Mouse (Mus musculus): ENCODE results near the gene Cd300ld3. TPM values are rescaled to one million over a fixed set of nuclear protein-coding genes. Genes with fewer than 3 reads are reported as not detected.

Gene Cd300ld3
- total RNA-seq (2021), result 1 to 10 TPM in 1 of 2 experiments, not detected in 1; 1.8 TPM
- long read RNA-seq, result 0 reads

GRCm38 (mm10) chr11:115048259-115048658 is at the start of gene Cd300ld3:
Gene Cd300ld3, minus strand, starts transcription at chr11:115048409.
- no peak for DNase-seq (ENCODE audit: low spot score in 2 of 2)

- DNase-seq (ENCODE audit: low spot score in 2 of 2), result no peak
Measured at GRCm38 (mm10) chr11:115092140-115092539, 43.9 kb upstream of the Cd300ld3 start.

- no peak for DNase-seq (ENCODE audit: low spot score in 2 of 2)
Measured at GRCm38 (mm10) chr11:115091362-115091901, 43.2 kb upstream of the Cd300ld3 start, which contains the start of gene Rab37. Gene Rab37, plus strand, starts transcription at chr11:115091431.

DNA sequence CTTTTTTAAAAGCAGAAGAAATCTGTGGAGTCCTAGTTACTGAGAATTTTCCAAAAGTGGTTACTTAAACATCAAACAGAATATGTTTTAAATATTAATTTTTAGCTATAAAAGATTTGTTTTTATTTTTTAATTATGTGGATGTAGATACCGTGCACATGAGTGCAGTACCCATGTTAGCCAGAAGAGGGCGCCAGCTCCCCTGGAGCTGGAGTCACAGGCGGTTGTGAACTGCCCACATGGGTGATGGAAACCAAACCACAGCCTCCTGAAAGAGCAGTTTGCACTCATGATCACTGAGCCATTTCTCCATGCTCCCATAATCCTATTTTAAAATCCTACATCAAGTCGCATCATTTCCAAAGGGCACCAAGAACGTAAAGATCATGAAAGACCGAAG is 41.6 kb upstream of the Cd300ld3 start:
- no peak for DNase-seq (ENCODE audit: low spot score in 2 of 2)

DNA sequence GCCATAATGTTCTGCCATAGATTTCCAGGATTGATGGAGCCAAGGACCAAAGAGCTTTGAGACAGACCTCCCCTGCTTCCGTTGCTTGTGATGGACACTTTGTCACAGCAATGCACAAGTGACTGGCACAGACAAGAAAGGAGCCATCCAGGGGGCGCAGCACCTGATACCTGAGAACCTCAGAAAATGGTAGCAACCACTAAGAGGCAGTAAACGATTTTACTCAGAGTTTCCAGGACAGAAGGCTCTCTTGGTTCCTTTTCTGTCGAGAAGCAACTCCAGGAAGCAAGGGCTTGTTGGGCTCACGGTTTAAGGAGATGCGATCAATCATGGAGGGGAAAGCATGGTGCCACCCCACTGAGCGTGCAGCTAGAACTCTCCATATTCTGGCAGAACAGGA is 38.0 kb upstream of the Cd300ld3 start:
- DNase-seq (ENCODE audit: low spot score in 2 of 2), result no peak

GRCm38 (mm10) chr11:115085064-115085463 is 36.9 kb upstream of the Cd300ld3 start:
- no peak for DNase-seq (ENCODE audit: low spot score in 2 of 2)

- DNase-seq (ENCODE audit: low spot score in 2 of 2), result no peak
Measured at GRCm38 (mm10) chr11:115084595-115084994, 36.4 kb upstream of the Cd300ld3 start.

DNA sequence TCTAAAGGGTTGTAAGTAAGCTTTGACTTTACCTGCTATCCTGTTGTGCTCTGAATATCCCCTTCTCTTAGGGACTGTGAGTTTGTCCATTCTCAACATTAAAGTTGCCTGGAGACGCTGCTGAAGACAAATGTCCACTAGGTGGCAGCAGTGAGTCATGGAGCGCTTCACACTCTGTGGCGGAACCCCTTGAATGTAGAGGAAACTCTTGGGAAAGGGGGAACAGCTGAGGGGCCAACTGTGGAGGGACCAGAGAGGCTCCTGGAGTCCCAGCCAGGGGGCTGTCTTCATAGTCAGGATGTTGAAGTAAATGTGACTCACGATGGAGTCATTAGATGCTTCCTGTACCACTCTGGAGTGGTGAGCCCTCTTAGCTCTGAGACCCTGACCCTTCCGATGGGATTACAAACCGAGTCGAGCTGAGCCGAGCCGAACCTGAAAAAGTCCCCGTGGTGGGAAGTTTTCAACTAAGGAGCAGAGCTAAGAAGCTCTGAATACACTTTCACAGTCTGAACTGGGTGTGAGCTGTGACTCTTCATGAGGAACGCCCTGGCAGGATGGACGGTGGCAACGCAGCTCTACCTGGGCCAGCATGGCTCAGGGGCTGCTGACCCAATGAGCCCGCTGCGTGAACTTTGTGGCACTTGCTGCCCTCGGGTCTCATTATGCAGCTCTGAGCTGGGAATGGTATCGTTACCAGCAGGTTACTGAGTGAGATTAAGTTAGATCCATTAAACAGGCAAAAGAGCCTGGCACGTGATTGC is 35.3 kb upstream of the Cd300ld3 start:
- DNase-seq (ENCODE audit: low spot score in 2 of 2), result peak; percentile 32 to 86

DNA sequence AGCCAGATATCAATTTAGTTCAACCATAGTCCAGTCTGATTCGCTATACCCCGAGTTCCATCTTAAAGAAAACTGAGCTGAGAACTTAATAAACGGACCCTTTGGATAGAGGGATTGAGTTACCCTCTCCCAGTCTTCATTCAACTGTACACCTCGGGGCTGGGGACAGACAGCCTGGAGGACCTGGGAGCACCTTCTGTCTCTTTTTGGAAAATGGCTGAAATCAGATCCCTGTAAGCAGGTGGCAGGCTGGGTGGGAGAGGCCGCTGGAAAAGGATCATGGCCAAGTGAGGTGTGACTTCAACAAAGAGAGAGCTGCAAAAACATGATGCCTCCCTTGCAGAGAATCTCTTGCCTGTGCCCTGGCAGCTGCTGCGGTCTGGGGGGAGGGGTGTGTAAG is 34.0 kb upstream of the Cd300ld3 start:
- no peak for DNase-seq (ENCODE audit: low spot score in 2 of 2)

GRCm38 (mm10) chr11:115081373-115081772 is 33.2 kb upstream of the Cd300ld3 start:
- DNase-seq (ENCODE audit: low spot score in 2 of 2), result no peak

DNA sequence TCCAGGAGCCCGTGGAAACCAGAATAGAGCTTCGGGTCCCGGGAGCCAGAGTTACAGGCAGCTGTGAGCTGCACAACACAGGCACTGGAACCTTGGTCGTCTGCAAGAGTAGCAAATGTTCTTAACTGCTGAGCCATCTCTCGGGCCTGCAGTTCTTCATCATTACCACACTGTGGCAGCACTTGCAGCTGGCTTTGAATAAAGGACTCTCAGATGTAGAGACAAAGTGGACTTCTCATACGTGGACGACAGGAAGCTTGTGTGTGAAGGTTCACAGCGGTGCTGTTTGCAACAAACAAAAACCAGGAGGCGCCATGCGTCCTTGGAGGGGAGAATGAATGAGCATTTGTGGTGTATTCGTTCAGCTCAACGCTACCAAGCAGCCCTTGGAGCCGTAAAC is 32.7 kb upstream of the Cd300ld3 start:
- DNase-seq (ENCODE audit: low spot score in 2 of 2), result peak; percentile 19 to 78

DNA sequence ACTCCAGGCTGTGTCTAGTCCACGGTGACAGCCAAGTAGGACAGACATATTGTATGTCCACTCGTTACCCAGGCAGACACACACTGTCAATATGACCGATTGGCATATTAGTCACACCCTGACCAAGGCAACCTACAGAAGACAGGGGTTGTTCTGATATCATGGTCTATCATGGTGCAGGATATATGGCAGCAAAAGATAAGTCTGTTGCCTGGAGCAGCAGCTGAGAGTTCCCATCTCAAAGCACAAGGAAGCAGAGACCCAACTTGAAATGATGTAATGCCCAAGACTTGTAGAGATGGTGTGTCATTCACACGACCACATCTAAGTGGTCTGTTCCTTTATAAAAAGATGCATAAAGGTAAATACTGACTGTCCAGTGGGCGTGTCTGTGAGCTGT is 30.5 kb upstream of the Cd300ld3 start:
- no peak for DNase-seq (ENCODE audit: low spot score in 2 of 2)

- no peak for DNase-seq (ENCODE audit: low spot score in 2 of 2)
Measured at GRCm38 (mm10) chr11:115077436-115077835, 29.2 kb upstream of the Cd300ld3 start.

DNA sequence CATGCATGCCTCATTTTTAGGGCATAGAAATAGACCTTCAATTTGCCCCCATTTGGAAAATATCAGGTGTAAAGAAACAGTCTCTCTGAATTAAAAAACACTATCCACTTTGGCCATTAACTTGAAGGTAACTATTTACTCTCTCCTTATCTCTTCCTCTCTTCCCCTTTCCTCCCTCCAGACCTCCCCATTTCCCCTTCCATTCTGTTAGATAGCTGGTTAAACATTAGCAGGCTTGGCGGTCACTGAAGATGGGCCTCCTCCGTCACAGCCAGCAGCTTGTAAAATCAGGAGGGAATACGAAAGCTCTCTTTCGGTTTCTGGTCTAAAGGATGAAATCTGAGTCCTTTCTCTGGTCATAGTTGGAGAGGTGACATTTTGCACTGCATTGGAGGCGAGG is 27.6 kb upstream of the Cd300ld3 start:
- no peak for DNase-seq (ENCODE audit: low spot score in 2 of 2)

DNA sequence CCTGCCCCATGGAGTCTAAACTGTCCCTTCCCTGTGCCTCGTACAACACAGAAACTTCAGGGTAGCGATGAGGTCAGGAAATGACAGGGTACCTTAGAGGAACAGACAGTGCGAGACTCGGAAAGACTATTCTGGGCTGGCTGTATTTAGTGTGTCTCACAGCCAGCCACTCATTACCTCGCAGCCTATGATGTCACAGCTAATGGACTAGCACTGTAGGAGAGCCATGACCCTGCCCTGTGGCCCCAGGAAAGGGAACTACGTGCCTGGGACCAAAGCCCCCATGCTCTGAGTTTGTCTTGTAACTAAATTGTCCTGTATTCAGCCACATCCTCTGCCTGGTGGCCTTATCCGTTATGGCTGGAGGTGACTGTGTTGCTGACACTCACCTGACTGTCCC is 27.2 kb upstream of the Cd300ld3 start:
- DNase-seq (ENCODE audit: low spot score in 2 of 2), result no peak

DNA sequence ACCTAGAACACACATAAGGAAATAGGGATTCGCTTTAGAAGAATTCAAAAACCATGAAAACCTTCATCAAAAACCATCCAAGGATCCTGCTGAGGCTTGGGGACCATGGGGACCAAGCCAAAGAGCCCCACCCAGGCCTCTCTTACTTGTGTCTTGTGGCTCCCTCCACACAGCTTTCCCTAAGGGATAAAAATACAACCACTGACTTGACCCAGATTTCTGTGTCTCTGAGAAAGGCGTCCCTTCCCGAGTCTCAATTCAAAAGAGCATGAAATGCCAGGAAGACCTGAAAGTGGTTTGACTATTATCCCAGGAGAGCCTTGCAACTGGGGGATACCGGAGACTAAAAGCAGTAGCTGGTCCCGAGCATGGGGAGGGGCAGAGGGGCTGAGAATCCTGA is 24.8 kb upstream of the Cd300ld3 start:
- DNase-seq (ENCODE audit: low spot score in 2 of 2), result no peak

- DNase-seq (ENCODE audit: low spot score in 2 of 2), result no peak
Measured at GRCm38 (mm10) chr11:115071631-115072294, 23.6 kb upstream of the Cd300ld3 start.

DNA sequence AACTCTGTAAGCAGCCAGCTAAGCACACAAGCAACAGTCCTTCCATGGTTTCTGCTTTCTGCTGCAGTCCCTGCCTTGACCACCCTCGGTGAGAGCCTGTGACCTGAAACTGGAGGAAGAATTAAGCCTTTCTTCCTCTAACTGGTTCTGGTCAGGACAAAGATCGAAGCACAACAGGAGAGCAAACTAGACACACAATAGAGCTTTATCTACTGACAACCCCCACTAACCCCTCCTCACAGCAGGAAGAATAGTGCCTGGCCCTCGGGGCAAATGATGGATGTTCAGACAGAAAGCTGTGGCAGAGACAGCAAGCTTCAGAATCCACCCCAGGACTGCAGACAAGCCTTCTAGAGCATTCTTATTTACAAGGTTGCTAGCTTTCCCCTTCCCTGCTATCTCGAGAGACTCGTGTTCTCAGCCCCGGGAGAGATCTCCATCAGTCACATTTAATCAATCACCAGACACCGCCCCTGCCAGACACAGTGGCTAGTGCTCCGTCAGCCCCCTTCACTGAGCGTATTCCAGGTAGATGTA is 22.9 kb upstream of the Cd300ld3 start:
- no peak for DNase-seq (ENCODE audit: low spot score in 2 of 2)

- DNase-seq (ENCODE audit: low spot score in 2 of 2), result no peak
Measured at GRCm38 (mm10) chr11:115066768-115067167, 18.6 kb upstream of the Cd300ld3 start.

GRCm38 (mm10) chr11:115062077-115062476 is 13.9 kb upstream of the Cd300ld3 start, which contains the start of gene Cd300e:
Gene Cd300e, minus strand, starts transcription at chr11:115062177.
- no peak for DNase-seq (ENCODE audit: low spot score in 2 of 2)

GRCm38 (mm10) chr11:115059797-115060196 is 11.6 kb upstream of the Cd300ld3 start:
- no peak for DNase-seq (ENCODE audit: low spot score in 2 of 2)

GRCm38 (mm10) chr11:115058701-115059100 is 10.5 kb upstream of the Cd300ld3 start:
- no peak for DNase-seq (ENCODE audit: low spot score in 2 of 2)
